Mouse (Mus musculus): ENCODE measurements around the gene DXBay18.
"Not testable (repeated sequence)": the region's sequence is repeated elsewhere in the genome, so short reads cannot be mapped to it uniquely, and the experiment has no call there.

The DXBay18 gene

DNA sequence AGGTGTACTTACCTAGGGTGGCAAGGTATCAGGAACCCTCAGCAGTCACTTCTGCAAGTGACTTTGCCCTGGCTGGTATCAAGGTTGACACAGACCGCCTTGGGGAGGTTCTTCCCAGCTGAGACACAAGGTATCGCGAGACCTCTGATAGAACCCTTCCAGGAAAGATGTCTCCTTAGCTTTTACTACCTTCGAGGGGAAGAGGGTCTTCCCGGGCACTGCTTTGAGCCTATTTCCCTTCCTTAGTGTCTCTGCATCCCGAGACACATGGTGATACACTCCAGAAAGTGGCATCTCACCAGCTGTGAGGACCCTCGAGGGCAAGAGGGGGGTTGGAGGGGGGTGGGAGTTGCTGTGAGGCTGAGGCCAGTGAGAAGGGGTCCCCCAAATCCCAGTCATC, at the start of gene DXBay18:
Gene DXBay18 (minus strand): TSS at position 101 of the 400 bp plus-strand sequence.
- not testable (repeated sequence) for DNase-seq

DNA sequence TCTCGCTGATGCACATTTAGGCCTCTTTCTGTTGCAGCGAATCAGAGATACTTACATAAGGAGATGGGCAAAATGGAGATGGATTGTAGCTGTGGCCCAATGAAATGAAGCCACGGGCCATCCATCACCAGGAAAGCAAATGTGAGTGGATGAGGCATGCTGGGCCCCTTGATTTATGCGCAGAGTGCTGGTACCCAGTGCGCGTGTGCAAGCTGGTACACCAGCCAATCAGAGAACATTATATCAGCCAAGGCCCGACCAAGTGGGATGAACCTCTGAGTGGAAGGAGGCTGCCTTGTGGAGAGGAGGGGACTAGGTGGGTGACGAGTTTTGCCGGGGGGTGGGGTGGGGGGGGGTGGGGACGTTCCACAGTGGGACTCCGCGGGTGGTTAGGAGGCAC, 42.7 kb upstream of the DXBay18 start, which contains the start of gene Xlr3b:
Gene Xlr3b (plus strand): TSS at position 274 of the 400 bp plus-strand sequence.
- not testable (repeated sequence) for DNase-seq

DNA sequence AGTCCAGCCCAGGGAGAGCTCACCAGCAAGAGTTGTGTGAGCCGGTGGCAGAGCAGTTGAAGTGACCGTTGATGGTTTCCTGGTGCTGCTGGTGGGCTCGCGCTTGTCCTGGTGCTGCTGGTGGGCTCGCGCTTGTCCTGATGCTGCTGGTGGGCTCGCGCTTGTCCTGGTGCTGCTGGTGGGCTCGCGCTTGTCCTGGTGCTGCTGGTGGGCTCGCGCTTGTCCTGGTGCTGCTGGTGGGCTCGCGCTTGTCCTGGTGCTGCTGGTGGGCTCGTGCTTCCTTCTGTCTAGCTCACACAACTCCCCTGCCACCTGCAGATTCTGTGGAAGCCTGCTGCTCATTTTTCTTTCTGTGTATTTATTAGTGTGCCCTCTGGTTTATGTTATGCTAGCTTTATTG, 27.6 kb upstream of the DXBay18 start, which contains the start of gene Spin2d:
Gene Spin2d (minus strand): TSS at position 101 of the 400 bp plus-strand sequence.
- not testable (repeated sequence) for DNase-seq

DNA sequence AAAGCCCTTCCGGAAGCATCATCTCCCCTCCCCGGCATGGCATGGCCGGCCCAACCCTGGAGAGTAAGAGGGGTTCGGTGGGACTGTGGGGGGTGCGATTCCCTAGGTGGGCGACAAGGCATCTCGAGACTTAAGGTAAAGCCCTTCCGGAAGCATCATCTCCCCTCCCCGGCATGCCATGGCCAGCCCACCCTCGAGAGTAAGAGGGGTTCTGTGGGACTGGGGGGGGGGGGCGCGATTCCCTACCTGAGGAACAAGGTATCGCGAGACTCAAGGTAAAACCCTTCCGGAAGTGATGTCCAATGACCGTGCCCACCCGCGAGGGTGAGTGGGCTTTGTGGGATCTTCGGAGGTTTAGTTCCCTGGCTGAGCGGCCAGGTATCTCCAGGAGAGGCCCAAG, 754 bp downstream of the DXBay18 start, which contains the start of gene Xlr5b:
Gene Xlr5b (plus strand): TSS at position 301 of the 400 bp plus-strand sequence.
- not testable (repeated sequence) for DNase-seq

DNA sequence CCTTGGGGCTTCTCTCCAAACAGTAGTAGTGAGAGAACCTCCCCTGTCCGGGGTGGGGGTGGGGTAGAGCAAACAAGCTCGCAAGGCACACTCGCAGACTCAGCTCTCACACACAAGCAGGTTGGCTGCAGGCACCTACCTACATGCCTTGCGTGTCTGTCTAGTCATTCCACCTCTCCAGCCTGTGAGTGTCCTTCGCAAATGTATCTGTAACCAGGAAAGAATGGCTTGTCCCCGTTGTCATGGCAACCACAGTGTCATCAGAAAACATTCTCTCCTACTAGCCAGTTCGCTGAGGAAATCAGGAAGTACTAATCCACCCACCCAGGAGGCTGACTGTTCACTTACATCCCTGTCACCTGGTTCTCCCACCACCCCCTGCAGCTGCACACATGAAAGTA, 6.0 kb downstream of the DXBay18 start:
- DNase-seq = not testable (repeated sequence)

DNA sequence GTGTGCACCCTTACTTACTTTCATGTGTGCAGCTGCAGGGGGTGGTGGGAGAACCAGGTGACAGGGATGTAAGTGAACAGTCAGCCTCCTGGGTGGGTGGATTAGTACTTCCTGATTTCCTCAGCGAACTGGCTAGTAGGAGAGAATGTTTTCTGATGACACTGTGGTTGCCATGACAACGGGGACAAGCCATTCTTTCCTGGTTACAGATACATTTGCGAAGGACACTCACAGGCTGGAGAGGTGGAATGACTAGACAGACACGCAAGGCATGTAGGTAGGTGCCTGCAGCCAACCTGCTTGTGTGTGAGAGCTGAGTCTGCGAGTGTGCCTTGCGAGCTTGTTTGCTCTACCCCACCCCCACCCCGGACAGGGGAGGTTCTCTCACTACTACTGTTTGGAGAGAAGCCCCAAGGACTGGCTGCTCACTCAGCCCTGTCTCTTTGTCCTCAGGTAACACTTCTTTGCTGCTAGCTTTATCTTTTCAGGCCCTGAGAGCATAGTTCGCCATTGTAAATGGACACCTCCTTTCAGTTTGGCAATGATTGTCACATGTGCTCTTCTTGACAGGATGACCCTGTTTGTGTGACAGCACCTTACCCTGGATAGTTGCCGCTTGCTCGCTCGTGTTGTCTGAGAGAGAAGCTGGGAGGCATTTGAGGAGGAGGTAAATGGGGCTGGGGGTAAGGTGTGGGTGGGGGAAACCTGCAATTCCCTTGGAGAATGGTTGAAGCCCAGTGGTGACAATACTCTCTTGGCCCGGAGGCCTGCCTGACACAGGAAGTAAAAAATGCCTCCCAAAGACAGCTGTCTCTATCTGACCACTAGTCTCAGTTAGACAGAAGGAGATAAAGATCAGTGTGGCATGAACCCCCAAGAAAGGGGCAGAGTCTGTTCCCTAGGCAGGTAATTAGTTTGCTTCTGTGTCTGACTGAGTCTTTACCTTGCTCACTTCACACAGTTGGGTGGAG, 26.1 kb downstream of the DXBay18 start:
- not testable (repeated sequence) for DNase-seq

DNA sequence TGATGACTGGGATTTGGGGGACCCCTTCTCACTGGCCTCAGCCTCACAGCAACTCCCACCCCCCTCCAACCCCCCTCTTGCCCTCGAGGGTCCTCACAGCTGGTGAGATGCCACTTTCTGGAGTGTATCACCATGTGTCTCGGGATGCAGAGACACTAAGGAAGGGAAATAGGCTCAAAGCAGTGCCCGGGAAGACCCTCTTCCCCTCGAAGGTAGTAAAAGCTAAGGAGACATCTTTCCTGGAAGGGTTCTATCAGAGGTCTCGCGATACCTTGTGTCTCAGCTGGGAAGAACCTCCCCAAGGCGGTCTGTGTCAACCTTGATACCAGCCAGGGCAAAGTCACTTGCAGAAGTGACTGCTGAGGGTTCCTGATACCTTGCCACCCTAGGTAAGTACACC, 32.5 kb downstream of the DXBay18 start, which contains the start of gene Gm14685:
Gene Gm14685 (plus strand): TSS at position 301 of the 400 bp plus-strand sequence.
- not testable (repeated sequence) for DNase-seq

DNA sequence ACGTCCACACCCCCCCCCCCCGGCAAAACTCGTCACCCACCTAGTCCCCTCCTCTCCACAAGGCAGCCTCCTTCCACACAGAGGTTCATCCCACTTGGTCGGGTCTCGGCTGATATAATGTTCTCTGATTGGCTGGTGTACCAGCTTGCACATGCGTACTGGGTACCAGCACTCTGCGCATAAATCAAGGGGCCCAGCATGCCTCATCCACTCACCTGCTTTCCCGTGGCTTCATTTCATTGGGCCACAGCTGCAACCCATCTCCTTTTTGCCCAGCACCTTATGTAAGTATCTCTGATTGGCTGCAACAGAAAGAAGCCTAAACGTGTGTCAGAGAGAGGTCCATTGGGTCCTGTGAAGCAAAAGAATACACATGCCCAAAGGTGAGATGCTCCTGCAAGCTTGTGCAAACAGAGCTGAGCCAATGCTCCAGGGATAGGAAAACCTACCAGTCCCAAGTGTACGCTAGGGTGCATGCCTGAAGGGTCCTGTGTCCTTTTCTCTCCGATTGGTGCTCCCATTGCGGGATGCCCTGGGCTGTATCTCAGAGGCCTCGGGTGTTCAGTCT, 52.2 kb downstream of the DXBay18 start, which contains the start of gene Xlr3a:
Gene Xlr3a (minus strand): TSS at position 155 of the 568 bp plus-strand sequence.
- not testable (repeated sequence) for DNase-seq
